Mouse (Mus musculus): Measurements from ENCODE around the gene Tubg2.
"Not testable (repeated sequence)": the region's sequence is repeated elsewhere in the genome, so short reads cannot be mapped to it uniquely, and the experiment has no call there.

Gene Tubg2

GRCm38 (mm10) chr11:101155728-101156371 lies at the start of gene Tubg2:
Gene Tubg2, plus strand, starts transcription at chr11:101155907.
- in situ Hi-C loops (cut with MboI, MseI): no loop called here

GRCm38 (mm10) chr11:101109351-101109750 lies 46.4 kb upstream of the Tubg2 start:
- in situ Hi-C loops (cut with MboI, MseI): no loop called here

GRCm38 (mm10) chr11:101110708-101111107 lies 45.0 kb upstream of the Tubg2 start:
- in situ Hi-C loops (cut with MboI, MseI): no loop called here

GRCm38 (mm10) chr11:101111178-101111577 lies 44.5 kb upstream of the Tubg2 start:
- in situ Hi-C loops (cut with MboI, MseI): no loop called here

- in situ Hi-C loops (cut with MboI, MseI): no loop called here
Measured at GRCm38 (mm10) chr11:101112186-101112585, 43.5 kb upstream of the Tubg2 start.

- in situ Hi-C loops (cut with MboI, MseI): no loop called here
Measured at GRCm38 (mm10) chr11:101115564-101115963, 40.1 kb upstream of the Tubg2 start.

GRCm38 (mm10) chr11:101118105-101118504 lies 37.6 kb upstream of the Tubg2 start:
- in situ Hi-C loops (cut with MboI, MseI): no loop called here

- in situ Hi-C loops (cut with MboI, MseI): no loop called here
Measured at GRCm38 (mm10) chr11:101119131-101119760, 36.5 kb upstream of the Tubg2 start.

- in situ Hi-C loops (cut with MboI, MseI): loop anchor here (5.0 kb wide), 1 partner anchor 42 kb away; no protein-coding TSS in a partner anchor
Measured at GRCm38 (mm10) chr11:101119761-101120544, 35.8 kb upstream of the Tubg2 start, which contains the start of the genes Retreg3 and Tubg1. Gene Retreg3, minus strand, starts transcription at chr11:101119893. Gene Tubg1, plus strand, starts transcription at chr11:101119938.

GRCm38 (mm10) chr11:101120545-101121188 lies 35.0 kb upstream of the Tubg2 start:
- in situ Hi-C loops (cut with MboI, MseI): loop anchor here (5.0 kb wide), 1 partner anchor 42 kb away; no protein-coding TSS in a partner anchor

- in situ Hi-C loops (cut with MboI, MseI): loop anchor here (5.0 kb wide), 1 partner anchor 38 kb away; no protein-coding TSS in a partner anchor
Measured at GRCm38 (mm10) chr11:101124494-101124893, 31.2 kb upstream of the Tubg2 start.

- in situ Hi-C loops (cut with MboI, MseI): not testable (repeated sequence)
Measured at GRCm38 (mm10) chr11:101125008-101125407, 30.7 kb upstream of the Tubg2 start.

- in situ Hi-C loops (cut with MboI, MseI): no loop called here
Measured at GRCm38 (mm10) chr11:101127075-101127474, 28.6 kb upstream of the Tubg2 start.

- in situ Hi-C loops (cut with MboI, MseI): no loop called here
Measured at GRCm38 (mm10) chr11:101128996-101129577, 26.6 kb upstream of the Tubg2 start.

GRCm38 (mm10) chr11:101130056-101130756 lies 25.5 kb upstream of the Tubg2 start:
- in situ Hi-C loops (cut with MboI, MseI): no loop called here

- in situ Hi-C loops (cut with MboI, MseI): no loop called here
Measured at GRCm38 (mm10) chr11:101131187-101131586, 24.5 kb upstream of the Tubg2 start.

- in situ Hi-C loops (cut with MboI, MseI): no loop called here
Measured at GRCm38 (mm10) chr11:101131701-101132100, 24.0 kb upstream of the Tubg2 start.

GRCm38 (mm10) chr11:101133037-101133436 lies 22.7 kb upstream of the Tubg2 start:
- in situ Hi-C loops (cut with MboI, MseI): no loop called here

- in situ Hi-C loops (cut with MboI, MseI): no loop called here
Measured at GRCm38 (mm10) chr11:101134217-101134865, 21.4 kb upstream of the Tubg2 start.

GRCm38 (mm10) chr11:101137000-101137399 lies 18.7 kb upstream of the Tubg2 start:
- in situ Hi-C loops (cut with MboI, MseI): no loop called here
